Mouse (Mus musculus) spleen, postnatal 36 days (tissue): ENCODE data around the gene Gp1ba.

ENCODE experiments used
- DNase-seq, 2 experiments: peaks; one replicate each; pipeline ENCODE4 v3.0.0; 2022; ENCODE audit warnings: low spot score in 2 of 2, mixed read lengths in 1 of 2

Gene Gp1ba

GRCm38 (mm10) chr11:70628431-70628830, 10.5 kb upstream of the Gp1ba start:
- no peak for DNase-seq

- DNase-seq = peak; percentile 33 to 52
These were observed 9.4 kb upstream of the Gp1ba start for GRCm38 (mm10) chr11:70629557-70629956.

GRCm38 (mm10) chr11:70630129-70630528, 8.8 kb upstream of the Gp1ba start:
- DNase-seq = no peak

- no peak for DNase-seq
These were observed 3.3 kb upstream of the Gp1ba start for GRCm38 (mm10) chr11:70635601-70636000.

- DNase-seq = no peak
These were observed 1.2 kb upstream of the Gp1ba start for GRCm38 (mm10) chr11:70637764-70638163.

GRCm38 (mm10) chr11:70638293-70638692, 629 bp upstream of the Gp1ba start:
- no peak for DNase-seq

GRCm38 (mm10) chr11:70639976-70640375, 1.1 kb downstream of the Gp1ba start:
- no peak for DNase-seq

GRCm38 (mm10) chr11:70641241-70641640, 2.3 kb downstream of the Gp1ba start:
- DNase-seq = no peak

- no peak for DNase-seq
These were observed 4.1 kb downstream of the Gp1ba start for GRCm38 (mm10) chr11:70643051-70643450.

GRCm38 (mm10) chr11:70644564-70645103, 5.7 kb downstream of the Gp1ba start:
- DNase-seq = no peak

- DNase-seq = no peak
These were observed 6.7 kb downstream of the Gp1ba start for GRCm38 (mm10) chr11:70645461-70646258.

- no peak for DNase-seq
These were observed 7.3 kb downstream of the Gp1ba start for GRCm38 (mm10) chr11:70646259-70646555.

GRCm38 (mm10) chr11:70646691-70647650, 8.0 kb downstream of the Gp1ba start, which contains the start of the genes Rnf167 and Slc25a11:
Gene Rnf167, plus strand, starts transcription at chr11:70647235.
Gene Slc25a11, minus strand, starts transcription at chr11:70647479.
- DNase-seq = peak; percentile 97

- DNase-seq = peak in 1 of 2 experiments; percentile 62
These were observed 8.9 kb downstream of the Gp1ba start for GRCm38 (mm10) chr11:70647716-70648420.

- peak in 1 of 2 experiments; percentile 60 for DNase-seq
These were observed 9.6 kb downstream of the Gp1ba start for GRCm38 (mm10) chr11:70648512-70648911.

GRCm38 (mm10) chr11:70649185-70649734, 10.3 kb downstream of the Gp1ba start:
- no peak for DNase-seq

- DNase-seq = peak; percentile 74 to 79
These were observed 11.6 kb downstream of the Gp1ba start for GRCm38 (mm10) chr11:70650322-70651175.

GRCm38 (mm10) chr11:70651391-70651790, 12.5 kb downstream of the Gp1ba start:
- DNase-seq = peak in 1 of 2 experiments; percentile 44

GRCm38 (mm10) chr11:70652029-70652883, 13.3 kb downstream of the Gp1ba start:
- DNase-seq = peak in 1 of 2 experiments; percentile 49
